Mouse (Mus musculus) kidney, adult 2 months (tissue): ENCODE measurements around the gene Them7.

Experiments used
- CTCF ChIP-seq: fragments of 200-500 bp; conservative IDR thresholded peaks from 2 replicates; pipeline ENCODE4 v1.5.1; 2011; ENCODE audit warnings: low read depth, mild to moderate bottlenecking, control low read depth, low read length, moderate library complexity, mixed read lengths; ENCODE audit not compliant: insufficient read depth, insufficient read length
- POLR2A ChIP-seq: fragments of 200-500 bp; IDR thresholded peaks from one replicate; pipeline ENCODE4 v1.6.1; 2011; ENCODE audit warnings: low read depth, low read length, control low read depth

DNA sequence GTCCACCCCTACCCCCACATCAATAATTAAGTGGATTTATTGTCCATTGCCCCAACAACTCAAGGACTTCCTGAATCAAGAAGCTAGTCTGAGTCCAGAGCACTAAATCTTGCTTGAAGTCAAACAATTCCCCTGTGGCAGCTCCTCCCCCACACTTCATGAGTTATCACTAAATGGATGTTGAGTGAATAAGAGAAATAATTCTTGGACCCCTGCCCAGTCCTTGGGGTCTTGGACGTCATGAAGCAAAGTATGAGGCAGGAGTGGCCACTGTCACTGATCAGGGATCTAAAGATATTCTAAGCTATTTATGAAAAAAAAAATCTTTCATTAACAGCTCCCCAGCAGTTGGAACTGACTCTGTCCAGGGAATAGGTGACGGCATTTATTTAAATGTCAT, 168.4 kb downstream of the Them7 start:
- TF ChIP-seq CTCF (no peak), POLR2A (no peak)
